ENCODE assay signal across 24 mouse cellular contexts in the genomic region with DNA sequence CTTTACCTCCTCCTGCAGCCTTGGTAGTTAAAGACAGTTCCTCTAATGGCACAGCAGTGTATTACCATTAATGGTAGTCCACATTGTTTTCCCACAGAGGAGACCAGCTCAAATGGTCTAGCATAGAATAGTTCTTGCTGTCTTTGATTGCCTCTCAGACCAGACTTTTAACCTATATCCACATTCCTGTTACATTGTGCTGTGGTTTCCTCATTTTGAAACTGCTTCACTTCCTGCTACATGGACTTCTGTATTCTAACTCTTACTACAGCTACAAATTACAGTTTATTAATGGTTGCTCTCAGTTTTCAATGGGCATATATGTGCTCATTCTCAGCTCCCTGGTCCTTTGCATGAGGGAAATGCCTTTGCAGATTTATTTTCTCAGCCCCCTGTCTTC. TPM values are rescaled to one million over a fixed set of nuclear protein-coding genes. Genes with fewer than 3 reads are reported as not detected.
DNase-seq lines count a peak whose midpoint lies in the region; ATAC-seq and TF ChIP-seq lines count a peak whose summit lies in the region.
"Had no signal": no experiment of that assay in that cellular context is flagged by ENCODE, and none has a peak within 500 bp of the region (broad histone marks: within the 10 kb centered on the region; RNA-seq: fewer than 3 reads in every experiment).

No protein-coding gene starts in this region.

- 0 out of 2 replicates have a peak, but pooled peaks have one; percentile 23 for ATAC-seq in liver, postnatal 0 days
- no peak for ATAC-seq in liver, embryonic 12.5 days
- ATAC-seq: activated CD4-positive, CD25-positive, alpha-beta regulatory T cell, adult 4 months; forebrain, embryonic 15.5 days; Patski had no signal

- no peak for TF ChIP-seq POLR2A in bone marrow macrophage, adult 2 months (IDR thresholded peaks at IDR 0.05; ENCODE audit: borderline replicate concordance, low read depth, low read length)

- TF ChIP-seq CTCF in liver, postnatal 0 days (IDR thresholded peaks at IDR 0.05; ENCODE audit: low read depth): no peak
- TF ChIP-seq CTCF in bone marrow macrophage, adult 2 months (IDR thresholded peaks at IDR 0.05; ENCODE audit: low read depth, low read length): no peak

- no peaks in the 10 kb centered on the region for H3K27me3 ChIP-seq in liver, postnatal 0 days (ENCODE audit: insufficient read depth, low read length)
- H3K27me3 ChIP-seq in liver, embryonic 12.5 days (replicated peaks): no peaks in the 10 kb centered on the region
- H3K27me3 ChIP-seq: embryonic facial prominence, embryonic 12.5 days; forebrain, embryonic 15.5 days; heart, embryonic 12.5 days; hindbrain, embryonic 15.5 days had no signal

- no peak for TF ChIP-seq EP300 in liver, postnatal 0 days (IDR thresholded peaks at IDR 0.05; ENCODE audit: low read depth)

- H3K27ac ChIP-seq in liver, postnatal 0 days (ENCODE audit: low read depth): no peak overlapping the region
- H3K27ac ChIP-seq in liver, embryonic 12.5 days: no peak overlapping the region
- H3K27ac ChIP-seq in bone marrow macrophage, adult 2 months (ENCODE audit: insufficient read depth, low read depth, low read length): peak overlapping the region; percentile 40; the same call in 1 of the 2 replicates
- H3K27ac ChIP-seq in macrophage: 0 out of 2 replicates have a peak overlapping the region, but pooled peaks have one; percentile 12
- H3K27ac ChIP-seq: embryonic facial prominence, embryonic 12.5 days; forebrain, embryonic 15.5 days; heart, adult 2 months; hindbrain, embryonic 15.5 days had no signal

- H3K4me3 ChIP-seq in liver, postnatal 0 days (ENCODE audit: low read depth, low read length): no peak overlapping the region
- no peak overlapping the region for H3K4me3 ChIP-seq in liver, embryonic 12.5 days
- H3K4me3 ChIP-seq in bone marrow macrophage, adult 2 months (ENCODE audit: insufficient read depth, low read length): no peak overlapping the region
- no peak overlapping the region for H3K4me3 ChIP-seq in macrophage (ENCODE audit: inconsistent target)
- H3K4me3 ChIP-seq: embryonic facial prominence, embryonic 12.5 days; forebrain, embryonic 15.5 days; heart, adult 2 months; heart, embryonic 12.5 days; hindbrain, embryonic 15.5 days had no signal

- H3K4me1 ChIP-seq in liver, postnatal 0 days (ENCODE audit: insufficient read depth): no peaks in the 10 kb centered on the region
- no peaks in the 10 kb centered on the region for H3K4me1 ChIP-seq in liver, embryonic 12.5 days
- H3K4me1 ChIP-seq in bone marrow macrophage, adult 2 months (ENCODE audit: control insufficient read depth, insufficient read depth, low read length): no peaks in the 10 kb centered on the region
- H3K4me1 ChIP-seq: embryonic facial prominence, embryonic 12.5 days; forebrain, embryonic 15.5 days; heart, embryonic 12.5 days; hindbrain, embryonic 15.5 days had no signal

- no peaks in the 10 kb centered on the region for H3K9me3 ChIP-seq in liver, postnatal 0 days (ENCODE audit: low read length)
- no peaks in the 10 kb centered on the region for H3K9me3 ChIP-seq in liver, embryonic 12.5 days (replicated peaks)
- H3K9me3 ChIP-seq: embryonic facial prominence, embryonic 12.5 days; forebrain, embryonic 15.5 days; heart, embryonic 12.5 days; hindbrain, embryonic 15.5 days had no signal

- H3K79me2 ChIP-seq in macrophage (ENCODE audit: inconsistent target): no peaks in the 10 kb centered on the region

- no peaks in the 10 kb centered on the region for H3K36me3 ChIP-seq in liver, postnatal 0 days (replicated peaks; ENCODE audit: insufficient read depth, low read length)
- no peaks in the 10 kb centered on the region for H3K36me3 ChIP-seq in liver, embryonic 12.5 days
- H3K36me3 ChIP-seq in macrophage (ENCODE audit: inconsistent target): no peaks in the 10 kb centered on the region
- H3K36me3 ChIP-seq: embryonic facial prominence, embryonic 12.5 days; forebrain, embryonic 15.5 days; heart, embryonic 12.5 days; hindbrain, embryonic 15.5 days had no signal

- H3K9ac ChIP-seq in liver, postnatal 0 days (replicated peaks): no peak overlapping the region
- H3K9ac ChIP-seq in liver, embryonic 12.5 days: no peak overlapping the region
- H3K9ac ChIP-seq: embryonic facial prominence, embryonic 12.5 days; forebrain, embryonic 15.5 days; heart, embryonic 12.5 days; hindbrain, embryonic 15.5 days had no signal

- no peak overlapping the region for H3K4me2 ChIP-seq in liver, postnatal 0 days (ENCODE audit: low read depth, low read length)
- H3K4me2 ChIP-seq in liver, embryonic 12.5 days: no peak overlapping the region
- H3K4me2 ChIP-seq: embryonic facial prominence, embryonic 12.5 days; forebrain, embryonic 15.5 days; heart, embryonic 12.5 days; hindbrain, embryonic 15.5 days had no signal

- DNase-seq in liver, postnatal 0 days: no peak
- peak; percentile 12 for DNase-seq in A20 (ENCODE audit: low read depth, low spot score)
- DNase-seq in heart, adult 8-10 months (ENCODE audit: low spot score): no peak
- no peak for DNase-seq in heart, adult 11 months
- DNase-seq in cerebellum, adult 9-11 months: no peak
- DNase-seq: adrenal gland, postnatal 14 days; cerebellum, adult 2 months; cerebellum, postnatal 14 days; gastrocnemius, postnatal 36 days; heart, adult 2 months had no signal

RNA-seq across cellular contexts. Expression of gene Htr2c, which starts 15.3 kb away (rescaled TPM):
- not detected in 2 replicates for polyA plus RNA-seq in liver, postnatal 0 days (2015; fragmentation: Nextera tagmentation; extraction: Ambion mirVana)
- not detected in 2 replicates for polyA plus RNA-seq in liver, embryonic 12.5 days (2016; fragmentation: Nextera tagmentation; extraction: Ambion mirVana)
- not detected in 2 replicates for polyA plus RNA-seq in bone marrow macrophage, adult 2 months (2012; ENCODE audit: insufficient read depth, insufficient read length, missing spikeins)
- total RNA-seq in macrophage (2018; cell fraction: chromatin; rRNA removed): not detected
- total RNA-seq in macrophage (2018; cell fraction: cytosol; rRNA removed): not detected
- not detected for total RNA-seq in macrophage (2018; cell fraction: nucleus; rRNA removed)
- not detected in 3 replicates for polyA plus RNA-seq in macrophage (2018)
- not detected for total RNA-seq in heart, adult 8-10 months (2022)
- total RNA-seq: adrenal gland, adult 18-20 months; adrenal gland, postnatal 14 days; ES-E14; gastrocnemius, adult 8-10 months; gastrocnemius, postnatal 36 days; heart, adult 2 months; heart, postnatal 25 days had no signal
- polyA plus RNA-seq: activated CD4-positive, CD25-positive, alpha-beta regulatory T cell, adult 4 months; heart, adult 2 months; heart, embryonic 12.5 days; heart, embryonic 16.5 days; Patski had no signal

Comparison
In these comparisons a context has a peak if more than half of its experiments do, and no peak if none do; other contexts are left out.
1. H3K27ac ChIP-seq: peak in bone marrow macrophage, adult 2 months (single experiment) and macrophage (single experiment); none in liver, postnatal 0 days (single experiment) and liver, embryonic 12.5 days (single experiment).